21 mouse cellular contexts compared by ENCODE assay signal in the genomic region with DNA sequence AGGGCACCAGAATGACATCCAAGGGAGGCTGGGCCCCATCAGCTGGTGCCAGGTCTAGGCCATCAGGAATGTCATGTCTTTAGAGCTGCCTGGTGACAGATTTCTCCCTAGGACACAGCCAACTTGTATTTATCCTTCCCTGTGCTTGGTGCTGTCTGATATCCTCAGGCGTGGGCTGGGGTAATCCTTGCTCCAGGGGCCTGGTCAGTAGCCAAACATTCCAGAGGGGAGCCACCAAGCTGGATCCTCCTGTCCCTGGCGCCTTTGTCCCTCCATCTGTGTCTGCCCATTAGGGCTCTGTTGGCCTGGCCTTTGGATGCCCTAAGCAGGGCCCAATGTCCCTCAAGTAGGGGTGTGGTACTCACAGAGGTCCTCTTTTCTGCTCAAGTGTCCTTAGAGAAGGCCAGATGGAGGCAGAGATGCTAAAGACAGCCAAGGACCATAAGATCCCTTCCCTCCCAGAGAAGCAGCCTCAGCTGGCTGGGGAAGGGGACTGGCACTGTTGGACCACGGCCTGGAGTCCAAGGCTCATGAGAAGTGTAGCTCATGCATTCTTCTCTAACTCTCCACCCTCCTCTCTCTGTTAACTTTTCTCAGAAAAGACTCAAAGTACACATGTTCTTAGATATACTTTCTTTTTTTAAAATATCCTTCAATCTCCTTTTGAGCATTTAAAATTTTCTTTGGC. TPM values are rescaled to one million over a fixed set of nuclear protein-coding genes. Genes with fewer than 3 reads are reported as not detected.
DNase-seq lines count a peak whose midpoint lies in the region; ATAC-seq lines count a peak whose summit lies in the region.
"Had no signal": no experiment of that assay in that cellular context is flagged by ENCODE, and none has a peak within 500 bp of the region (broad histone marks: within the 10 kb centered on the region; RNA-seq: fewer than 3 reads in every experiment).

No protein-coding gene starts in this region.

- H3K9ac ChIP-seq in kidney, embryonic 15.5 days = no peak overlapping the region
- peak overlapping the region; percentile 47 for H3K9ac ChIP-seq in heart, embryonic 15.5 days
- no peak overlapping the region for H3K9ac ChIP-seq in liver, embryonic 12.5 days
- H3K9ac ChIP-seq: embryonic facial prominence, embryonic 13.5 days; limb, embryonic 13.5 days; midbrain, embryonic 12.5 days had no signal

- H3K27ac ChIP-seq in kidney, embryonic 15.5 days = no peak overlapping the region
- H3K27ac ChIP-seq in heart, embryonic 15.5 days = peak overlapping the region; percentile 95
- H3K27ac ChIP-seq in liver, embryonic 12.5 days = no peak overlapping the region
- H3K27ac ChIP-seq: embryonic facial prominence, embryonic 13.5 days; forebrain, embryonic 10.5 days; hindbrain, postnatal 0 days; left cerebral cortex, adult 2 months; limb, embryonic 13.5 days; midbrain, embryonic 12.5 days had no signal

- DNase-seq in kidney, adult 18-20 months = peak; percentile 66
- DNase-seq in gastrocnemius, postnatal 25 days = peak; percentile 80
- DNase-seq in kidney, postnatal 14 days = peak; percentile 69
- DNase-seq in thymus, postnatal 25 days = no peak
- DNase-seq in ovary, postnatal 14 days (ENCODE audit: low spot score) = no peak
- DNase-seq: adrenal gland, postnatal 36 days; cerebellum, adult 11 months; lung, adult 2 months; right cerebral cortex, postnatal 14 days had no signal

- no peak overlapping the region for H3K4me3 ChIP-seq in kidney, embryonic 15.5 days (replicated peaks)
- H3K4me3 ChIP-seq in heart, embryonic 15.5 days = peak overlapping the region; percentile 21
- H3K4me3 ChIP-seq in liver, embryonic 12.5 days = no peak overlapping the region
- H3K4me3 ChIP-seq: embryonic facial prominence, embryonic 13.5 days; forebrain, embryonic 10.5 days; left cerebral cortex, adult 2 months; limb, embryonic 13.5 days; midbrain, embryonic 12.5 days had no signal

- H3K9me3 ChIP-seq in kidney, embryonic 15.5 days (replicated peaks) = no peaks in the 10 kb centered on the region
- H3K9me3 ChIP-seq in heart, embryonic 15.5 days (replicated peaks) = no peaks in the 10 kb centered on the region
- H3K9me3 ChIP-seq in liver, embryonic 12.5 days (replicated peaks) = no peaks in the 10 kb centered on the region
- H3K9me3 ChIP-seq: embryonic facial prominence, embryonic 13.5 days; forebrain, embryonic 10.5 days; limb, embryonic 13.5 days; midbrain, embryonic 12.5 days had no signal

- WGBS in kidney, embryonic 15.5 days = 72% methylated on average over 3 of the region's 3 CpGs
- 54% methylated on average over 3 of the region's 3 CpGs for WGBS in heart, embryonic 15.5 days
- 49% methylated on average over 3 of the region's 3 CpGs for WGBS in liver, embryonic 12.5 days (ENCODE audit: insufficient replicate concordance)

- H3K36me3 ChIP-seq in kidney, embryonic 15.5 days = no peaks in the 10 kb centered on the region
- peaks cover 26% of the 10 kb centered on the region for H3K36me3 ChIP-seq in heart, embryonic 15.5 days
- H3K36me3 ChIP-seq in liver, embryonic 12.5 days = no peaks in the 10 kb centered on the region
- H3K36me3 ChIP-seq: embryonic facial prominence, embryonic 13.5 days; forebrain, embryonic 10.5 days; limb, embryonic 13.5 days; midbrain, embryonic 12.5 days had no signal

- ATAC-seq in kidney, embryonic 15.5 days (replicated peaks; ENCODE audit: low FRiP score) = no peak
- ATAC-seq in heart, embryonic 15.5 days (replicated peaks; ENCODE audit: insufficient number of reproducible peaks, insufficient read depth, low FRiP score, low read depth) = peak; percentile 78
- no peak for ATAC-seq in liver, embryonic 12.5 days
- ATAC-seq: hindbrain, postnatal 0 days had no signal

- H3K27me3 ChIP-seq in kidney, embryonic 15.5 days = no peaks in the 10 kb centered on the region
- H3K27me3 ChIP-seq in heart, embryonic 15.5 days = no peaks in the 10 kb centered on the region
- no peaks in the 10 kb centered on the region for H3K27me3 ChIP-seq in liver, embryonic 12.5 days (replicated peaks)
- H3K27me3 ChIP-seq: embryonic facial prominence, embryonic 13.5 days; limb, embryonic 13.5 days; midbrain, embryonic 12.5 days had no signal

- H3K4me1 ChIP-seq in kidney, embryonic 15.5 days = peaks cover 4% of the 10 kb centered on the region; the same call in 1 of the 2 replicates
- peaks cover 72% of the 10 kb centered on the region for H3K4me1 ChIP-seq in heart, embryonic 15.5 days (replicated peaks)
- peaks cover 11% of the 10 kb centered on the region for H3K4me1 ChIP-seq in liver, embryonic 12.5 days
- H3K4me1 ChIP-seq: embryonic facial prominence, embryonic 13.5 days; forebrain, embryonic 10.5 days; limb, embryonic 13.5 days; midbrain, embryonic 12.5 days had no signal

- no peak overlapping the region for H3K4me2 ChIP-seq in kidney, embryonic 15.5 days
- H3K4me2 ChIP-seq in heart, embryonic 15.5 days = peak overlapping the region; percentile 75
- H3K4me2 ChIP-seq in liver, embryonic 12.5 days = no peak overlapping the region
- H3K4me2 ChIP-seq: embryonic facial prominence, embryonic 13.5 days; limb, embryonic 13.5 days; midbrain, embryonic 12.5 days had no signal

RNA-seq across cellular contexts. Expression of gene Ldb3, which starts 5.6 kb away (rescaled TPM):
- 3.7 and 7.1 TPM in 2 replicates for polyA plus RNA-seq in kidney, embryonic 15.5 days (2015; fragmentation: Nextera tagmentation; extraction: Ambion mirVana)
- 1,000 to 10,000 TPM; 2,264 to 2,912 TPM for total RNA-seq in gastrocnemius, postnatal 25 days (2021)
- polyA plus RNA-seq in heart, embryonic 15.5 days (2015; fragmentation: Nextera tagmentation; extraction: Ambion mirVana) = 300 and 308 TPM in 2 replicates
- polyA plus RNA-seq in liver, embryonic 12.5 days (2016; fragmentation: Nextera tagmentation; extraction: Ambion mirVana) = 0.17 and 0.20 TPM in 2 replicates
- total RNA-seq: common myeloid progenitor, adult 5-6 weeks had no signal

RNA-seq across cellular contexts. Expression of gene Opn4, which starts 17.1 kb away (rescaled TPM):
- 0.45 and 0.55 TPM in 2 replicates for polyA plus RNA-seq in kidney, embryonic 15.5 days (2015; fragmentation: Nextera tagmentation; extraction: Ambion mirVana)
- total RNA-seq in gastrocnemius, postnatal 25 days (2021) = not detected
- 5.0 and 5.6 TPM in 2 replicates for polyA plus RNA-seq in heart, embryonic 15.5 days (2015; fragmentation: Nextera tagmentation; extraction: Ambion mirVana)
- not detected in 2 replicates for polyA plus RNA-seq in liver, embryonic 12.5 days (2016; fragmentation: Nextera tagmentation; extraction: Ambion mirVana)
- total RNA-seq: adrenal gland, postnatal 36 days; common myeloid progenitor, adult 5-6 weeks; hindbrain, postnatal 0 days; left cerebral cortex, adult 2 months had no signal
- polyA plus RNA-seq: C2C12; embryonic facial prominence, embryonic 13.5 days; limb, embryonic 13.5 days; lung, adult 2 months; midbrain, embryonic 12.5 days; thymus, postnatal 0 days had no signal

Comparison
In these comparisons a context has a peak if more than half of its experiments do, and no peak if none do; other contexts are left out.
1. DNase-seq: peak in kidney, adult 18-20 months (single experiment), gastrocnemius, postnatal 25 days (single experiment) and kidney, postnatal 14 days (single experiment); none in thymus, postnatal 25 days (single experiment) and ovary, postnatal 14 days (single experiment).
2. RNA of gene Ldb3, which starts 5.6 kb away (polyA plus RNA-seq): 300 to 308 TPM in heart, embryonic 15.5 days; 3.7 to 7.1 TPM in kidney, embryonic 15.5 days and 0.17 to 0.20 TPM in liver, embryonic 12.5 days; every median in the first group is over 10 times any median in the second.